Mouse (Mus musculus) intestine, postnatal 0 days (tissue): ENCODE measurements around the gene Gart. TPM values are rescaled to one million over a fixed set of nuclear protein-coding genes. Genes with fewer than 3 reads are reported as not detected.

ENCODE experiments used
- ATAC-seq: fragments of 200-750 bp; cut with Nextera tagmentation; 2 replicates; pipeline ENCODE4 v1.8.0; 2017; ENCODE audit warnings: mild to moderate bottlenecking, moderate TSS enrichment, moderate library complexity
- H3K27ac ChIP-seq: fragments of 300-500 bp; sonication (generic); 2 replicates; pipeline ENCODE4 v1.5.1; 2014; ENCODE audit warnings: mild to moderate bottlenecking, low read depth, low read length, moderate library complexity
- H3K27me3 ChIP-seq: fragments of 300-500 bp; sonication (generic); replicated peaks from 2 replicates; pipeline ENCODE4 v1.6.1; 2014; ENCODE audit warnings: low read length, mixed read lengths; ENCODE audit not compliant: control insufficient read depth, insufficient read depth
- H3K36me3 ChIP-seq: fragments of 300-500 bp; sonication (generic); 2 replicates; pipeline ENCODE4 v1.6.1; 2014; ENCODE audit warnings: mild to moderate bottlenecking, moderate library complexity; ENCODE audit not compliant: control insufficient read depth, insufficient read depth
- H3K4me1 ChIP-seq: fragments of 300-500 bp; sonication (generic); replicated peaks from 2 replicates; pipeline ENCODE4 v1.6.1; 2014; ENCODE audit warnings: antibody characterized with exemption, low read length, mixed read lengths; ENCODE audit not compliant: control insufficient read depth, insufficient read depth
- H3K4me2 ChIP-seq: fragments of 300-500 bp; sonication (generic); replicated peaks from 2 replicates; pipeline ENCODE4 v1.6.1; 2014; ENCODE audit warnings: low read depth, mild to moderate bottlenecking, moderate library complexity
- H3K4me3 ChIP-seq: fragments of 300-500 bp; sonication (generic); 2 replicates; pipeline ENCODE4 v1.5.1; 2014; ENCODE audit warnings: low read depth, low read length
- H3K9ac ChIP-seq: fragments of 300-500 bp; sonication (generic); 2 replicates; pipeline ENCODE4 v1.6.1; 2014; ENCODE audit warnings: mild to moderate bottlenecking, low read depth, low read length
- H3K9me3 ChIP-seq: fragments of 300-500 bp; sonication (generic); 2 replicates; pipeline ENCODE4 v1.6.1; 2016; ENCODE audit warnings: mixed run types; ENCODE audit not compliant: control insufficient read depth
- CTCF ChIP-seq: sonication (generic); IDR thresholded peaks from 2 replicates; pipeline ENCODE4 v1.5.1; 2016; ENCODE audit warnings: low read depth, mild to moderate bottlenecking, control low read depth, antibody characterized with exemption, moderate library complexity
- WGBS: fragments of 180-500 bp; shearing (Covaris S2); extraction: QIAGEN DNeasy Blood & Tissue Kit; methylation state at CpG from one replicate; pipeline ENCODE4 v1.1.7; 2014; 5-methylcytosine and 5-hydroxymethylcytosine counted together
- polyA plus RNA-seq: library from polyadenylated mRNA; unstranded; fragments of >200 nt; fragmentation: Nextera tagmentation; extraction: Ambion mirVana; gene quantifications from 2 replicates; pipeline ENCODE4 v1.2.1, GENCODE M21; 2015

Gart gene
- polyA plus RNA-seq, 1 experiment from 2014 or later: 19.0 TPM

- Histone ChIP-seq H3K4me1 (no peaks in the 10 kb centered on the region), H3K36me3 (peaks cover 10% of the 10 kb centered on the region), H3K9ac (peak overlapping the region; percentile 88), H3K27me3 (no peaks in the 10 kb centered on the region), H3K4me3 (peak overlapping the region; percentile 90), H3K4me2 (peak overlapping the region; percentile 100), H3K27ac (peak overlapping the region; percentile 77; the same call in 1 of the 2 replicates), H3K9me3 (no peaks in the 10 kb centered on the region)
- no peak for TF ChIP-seq CTCF
- 1% methylated on average over 51 of the region's 51 CpGs for WGBS
- ATAC-seq: peak; percentile 26
Observed at GRCm38 (mm10) chr16:91688023-91688618, 41.4 kb upstream of the Gart start.

DNA sequence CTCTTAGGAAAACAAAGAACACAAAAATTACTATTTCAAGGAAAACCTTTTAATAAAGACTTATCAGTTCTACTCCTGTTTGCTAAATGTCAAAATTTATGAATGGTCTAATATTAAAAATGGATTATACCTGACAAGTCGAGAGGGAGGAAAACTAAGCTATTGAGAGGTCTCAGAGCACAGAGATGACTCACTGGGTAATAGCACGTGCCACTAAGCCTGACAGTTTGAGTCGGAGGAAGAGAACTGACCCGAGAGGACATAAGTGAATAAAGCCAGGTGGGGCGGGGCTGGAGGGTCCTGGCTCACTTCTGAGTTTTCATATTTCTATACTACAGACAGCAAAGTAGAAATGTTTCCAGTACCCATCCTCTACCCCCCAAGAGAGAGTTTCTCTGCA, 39.6 kb upstream of the Gart start:
- no peak for ATAC-seq
- H3K4me3 ChIP-seq: no peak overlapping the region
- H3K9ac ChIP-seq: no peak overlapping the region
- H3K4me2 ChIP-seq: no peak overlapping the region
- H3K27ac ChIP-seq: no peak overlapping the region
- WGBS: 70% methylated on average over 5 of the region's 5 CpGs
- TF ChIP-seq CTCF: no peak
- H3K27me3 ChIP-seq: no peaks in the 10 kb centered on the region
- no peaks in the 10 kb centered on the region for H3K9me3 ChIP-seq
- H3K36me3 ChIP-seq: peaks cover 27% of the 10 kb centered on the region
- no peaks in the 10 kb centered on the region for H3K4me1 ChIP-seq

GRCm38 (mm10) chr16:91685526-91685925, 38.8 kb upstream of the Gart start:
- Histone ChIP-seq H3K4me1 (no peaks in the 10 kb centered on the region), H3K27me3 (no peaks in the 10 kb centered on the region), H3K9ac (no peak overlapping the region), H3K9me3 (no peaks in the 10 kb centered on the region), H3K27ac (no peak overlapping the region), H3K36me3 (peaks cover 30% of the 10 kb centered on the region), H3K4me3 (no peak overlapping the region), H3K4me2 (no peak overlapping the region)
- no peak for TF ChIP-seq CTCF
- WGBS: 45% methylated on average over 5 of the region's 5 CpGs
- ATAC-seq: peak; percentile 62

DNA sequence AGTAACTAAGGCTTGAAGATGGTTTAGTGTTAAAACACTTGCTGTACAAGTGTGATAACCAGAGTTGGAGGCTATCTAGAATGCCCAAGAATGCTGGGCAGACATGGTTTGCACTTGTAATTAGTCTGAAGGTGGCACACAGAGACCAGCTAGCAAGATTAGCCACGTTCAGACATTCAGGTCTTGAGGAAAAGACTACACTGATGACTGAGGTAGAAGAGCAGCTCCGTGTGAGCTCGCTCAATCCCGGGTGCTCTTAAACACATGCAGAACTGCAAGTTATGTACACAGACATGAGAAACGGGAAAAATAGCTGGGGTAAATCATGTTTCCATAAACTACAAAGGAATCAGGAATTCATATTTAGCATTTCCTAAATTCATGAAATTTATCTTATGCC, 33.9 kb upstream of the Gart start:
- no peak overlapping the region for H3K4me3 ChIP-seq
- H3K4me2 ChIP-seq: no peak overlapping the region
- TF ChIP-seq CTCF: no peak
- H3K27ac ChIP-seq: no peak overlapping the region
- ATAC-seq: no peak
- no peaks in the 10 kb centered on the region for H3K27me3 ChIP-seq
- 65% methylated on average over 5 of the region's 5 CpGs for WGBS
- no peaks in the 10 kb centered on the region for H3K4me1 ChIP-seq
- H3K9ac ChIP-seq: no peak overlapping the region
- no peaks in the 10 kb centered on the region for H3K9me3 ChIP-seq
- peaks cover 53% of the 10 kb centered on the region for H3K36me3 ChIP-seq

GRCm38 (mm10) chr16:91678147-91678911, 31.6 kb upstream of the Gart start:
- no peak for TF ChIP-seq CTCF
- no peak overlapping the region for H3K4me3 ChIP-seq
- 51% methylated on average over 5 of the region's 5 CpGs for WGBS
- no peaks in the 10 kb centered on the region for H3K27me3 ChIP-seq
- H3K36me3 ChIP-seq: peaks cover 61% of the 10 kb centered on the region
- H3K27ac ChIP-seq: peak overlapping the region; percentile 41
- no peaks in the 10 kb centered on the region for H3K9me3 ChIP-seq
- ATAC-seq: peak; percentile 98
- H3K4me1 ChIP-seq: no peaks in the 10 kb centered on the region
- no peak overlapping the region for H3K4me2 ChIP-seq
- no peak overlapping the region for H3K9ac ChIP-seq

GRCm38 (mm10) chr16:91674500-91674899, 27.7 kb upstream of the Gart start:
- WGBS: 66% methylated on average over 4 of the region's 4 CpGs
- TF ChIP-seq CTCF: no peak
- Histone ChIP-seq H3K4me2 (no peak overlapping the region), H3K27me3 (no peaks in the 10 kb centered on the region), H3K9me3 (no peaks in the 10 kb centered on the region), H3K4me1 (no peaks in the 10 kb centered on the region), H3K27ac (no peak overlapping the region), H3K4me3 (no peak overlapping the region), H3K9ac (no peak overlapping the region), H3K36me3 (peaks cover 76% of the 10 kb centered on the region)
- ATAC-seq: no peak
